Mouse (Mus musculus): ENCODE measurements at regions not wholly inside any gene's neighbourhood (a gene's known extent, or its start where the extent isn't known, plus 50 kb on each side); places are given as distances from the start of the nearest gene placed in this dataset.

- DNase-seq (ENCODE audit: low spot score) = no peak
Observed at GRCm38 (mm10) chr7:116857141-116857540, 353.0 kb downstream of the Nucb2 start.

- DNase-seq (ENCODE audit: low spot score) = no peak
Observed at GRCm38 (mm10) chr7:116857744-116858143, 353.6 kb downstream of the Nucb2 start.

GRCm38 (mm10) chr7:116882268-116882964, 378.2 kb downstream of the Nucb2 start:
- DNase-seq (ENCODE audit: low spot score) = no peak

- DNase-seq (ENCODE audit: low spot score) = no peak
Observed at GRCm38 (mm10) chr7:116893846-116894245, 389.7 kb downstream of the Nucb2 start.

- DNase-seq (ENCODE audit: low spot score) = no peak
Observed at GRCm38 (mm10) chr7:116915797-116916196, 411.6 kb downstream of the Nucb2 start.

- no peak for DNase-seq (ENCODE audit: low spot score)
Observed at GRCm38 (mm10) chr7:116917921-116918670, 413.9 kb downstream of the Nucb2 start.

GRCm38 (mm10) chr7:116946448-116946847, 434.3 kb upstream of the Xylt1 start:
- no peak for DNase-seq (ENCODE audit: low spot score)

GRCm38 (mm10) chr7:116959196-116959895, 421.4 kb upstream of the Xylt1 start:
- no peak for DNase-seq (ENCODE audit: low spot score)

GRCm38 (mm10) chr7:116963839-116964238, 416.9 kb upstream of the Xylt1 start:
- DNase-seq (ENCODE audit: low spot score) = no peak

- DNase-seq (ENCODE audit: low spot score) = no peak
Observed at GRCm38 (mm10) chr7:116991351-116991750, 389.4 kb upstream of the Xylt1 start.

- DNase-seq (ENCODE audit: low spot score) = no peak
Observed at GRCm38 (mm10) chr7:116992166-116992565, 388.6 kb upstream of the Xylt1 start.

- no peak for DNase-seq (ENCODE audit: low spot score)
Observed at GRCm38 (mm10) chr7:116995770-116996169, 385.0 kb upstream of the Xylt1 start.

GRCm38 (mm10) chr7:117003167-117003566, 377.6 kb upstream of the Xylt1 start:
- DNase-seq (ENCODE audit: low spot score) = no peak

- no peak for DNase-seq (ENCODE audit: low spot score)
Observed at GRCm38 (mm10) chr7:117018349-117018748, 362.4 kb upstream of the Xylt1 start.

GRCm38 (mm10) chr7:117021716-117022115, 359.1 kb upstream of the Xylt1 start:
- DNase-seq (ENCODE audit: low spot score) = no peak

- no peak for DNase-seq (ENCODE audit: low spot score)
Observed at GRCm38 (mm10) chr7:117044926-117045325, 335.9 kb upstream of the Xylt1 start.

GRCm38 (mm10) chr7:117049249-117049648, 331.5 kb upstream of the Xylt1 start:
- no peak for DNase-seq (ENCODE audit: low spot score)

GRCm38 (mm10) chr7:117065771-117066170, 315.0 kb upstream of the Xylt1 start:
- DNase-seq (ENCODE audit: low spot score) = no peak

GRCm38 (mm10) chr7:117090911-117091550, 289.7 kb upstream of the Xylt1 start:
- peak; percentile 60 for DNase-seq (ENCODE audit: low spot score)

- no peak for DNase-seq (ENCODE audit: low spot score)
Observed at GRCm38 (mm10) chr7:117092860-117093259, 287.9 kb upstream of the Xylt1 start.

- DNase-seq (ENCODE audit: low spot score) = no peak
Observed at GRCm38 (mm10) chr7:117097618-117098017, 283.2 kb upstream of the Xylt1 start.

GRCm38 (mm10) chr7:117099041-117099440, 281.7 kb upstream of the Xylt1 start:
- no peak for DNase-seq (ENCODE audit: low spot score)

Measured in heart, adult 8-10 months (tissue).